Mouse (Mus musculus): ENCODE data around the gene Gm42372.

DNA sequence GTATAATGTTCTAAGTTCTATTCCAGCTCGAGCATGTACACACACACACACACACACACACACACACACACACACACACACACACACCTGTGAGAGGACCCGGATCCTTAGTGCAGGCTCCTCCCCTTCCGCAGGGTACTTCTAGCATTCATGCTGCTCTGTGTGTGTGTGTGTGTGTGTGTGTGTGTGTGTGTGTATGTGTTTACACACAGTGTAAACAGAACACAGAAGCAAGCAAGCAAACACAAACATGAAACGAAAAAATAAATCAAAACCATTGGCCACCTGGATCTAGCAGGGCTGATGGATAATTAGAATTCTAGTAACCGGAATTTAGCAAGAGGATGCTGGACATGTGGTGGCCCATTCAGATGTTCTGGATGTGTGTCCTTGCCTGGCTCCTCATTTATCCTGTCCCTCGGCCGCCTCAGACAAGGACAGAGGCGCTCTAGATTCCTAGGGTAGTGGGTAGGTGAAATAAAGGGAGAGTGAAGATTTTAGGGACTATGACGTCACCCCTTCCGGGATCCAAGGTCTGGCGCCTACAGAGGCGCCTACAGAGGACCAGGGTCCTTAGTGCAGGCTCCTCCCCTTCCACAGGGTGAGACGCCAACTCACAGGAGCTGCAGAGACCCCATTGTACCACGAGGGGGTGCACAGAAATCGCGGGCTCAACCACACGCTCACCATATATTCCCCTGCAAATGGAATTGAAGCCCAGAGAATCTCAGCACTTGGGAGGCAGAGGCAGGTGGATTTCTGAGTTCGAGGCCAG is 31.8 kb upstream of the Gm42372 start:
- TF ChIP-seq ZNF384 (IDR thresholded peaks at IDR 0.05; ENCODE audit: low read depth, low read length) (no peak), ZC3H11A (IDR thresholded peaks at IDR 0.05; ENCODE audit: borderline replicate concordance, low read depth, low read length) (no peak), HCFC1 (IDR thresholded peaks at IDR 0.05; ENCODE audit: borderline replicate concordance, insufficient read depth, low read length) (no peak)

Data from ES-E14 (cell line).